Mouse (Mus musculus) kidney, postnatal 10 days (tissue): ENCODE measurements around the gene Pou4f1.
A peak's percentile ranks its signal among the peaks of the same experiment; 100 is the strongest.
"Not testable (repeated sequence)": the region's sequence is repeated elsewhere in the genome, so short reads cannot be mapped to it uniquely, and the experiment has no call there.

Experiments used
- DNase-seq: peaks from one replicate; pipeline ENCODE4 v3.0.0; 2021; ENCODE audit warnings: mixed read lengths

The Pou4f1 gene

GRCm38 (mm10) chr14:104467966-104468622 is at the start of gene Pou4f1:
Gene Pou4f1, minus strand, starts transcription at chr14:104467999.
- DNase-seq, result peak; percentile 77

GRCm38 (mm10) chr14:104511664-104512063 is 43.9 kb upstream of the Pou4f1 start:
- no peak for DNase-seq

- DNase-seq, result not testable (repeated sequence)
These were observed 35.0 kb upstream of the Pou4f1 start for GRCm38 (mm10) chr14:104502761-104503160.

- no peak for DNase-seq
These were observed 12.0 kb upstream of the Pou4f1 start for GRCm38 (mm10) chr14:104479751-104480150.

GRCm38 (mm10) chr14:104478593-104478992 is 10.8 kb upstream of the Pou4f1 start:
- no peak for DNase-seq

GRCm38 (mm10) chr14:104477616-104478015 is 9.8 kb upstream of the Pou4f1 start:
- DNase-seq, result no peak

- no peak for DNase-seq
These were observed 7.6 kb upstream of the Pou4f1 start for GRCm38 (mm10) chr14:104475438-104475837.

- DNase-seq, result no peak
These were observed 798 bp upstream of the Pou4f1 start for GRCm38 (mm10) chr14:104468623-104468970.

GRCm38 (mm10) chr14:104467133-104467965 is 450 bp downstream of the Pou4f1 start:
- DNase-seq, result peak; percentile 44

GRCm38 (mm10) chr14:104466557-104466956 is 1.2 kb downstream of the Pou4f1 start:
- DNase-seq, result no peak

- peak; percentile 59 for DNase-seq
These were observed 2.1 kb downstream of the Pou4f1 start for GRCm38 (mm10) chr14:104465483-104466235.

GRCm38 (mm10) chr14:104464841-104465240 is 3.0 kb downstream of the Pou4f1 start:
- DNase-seq, result no peak

- DNase-seq, result no peak
These were observed 4.1 kb downstream of the Pou4f1 start for GRCm38 (mm10) chr14:104463631-104464250.

- no peak for DNase-seq
These were observed 6.2 kb downstream of the Pou4f1 start for GRCm38 (mm10) chr14:104461286-104462240.

GRCm38 (mm10) chr14:104460325-104461285 is 7.2 kb downstream of the Pou4f1 start:
- peak; percentile 29 for DNase-seq

GRCm38 (mm10) chr14:104459513-104460111 is 8.2 kb downstream of the Pou4f1 start:
- DNase-seq, result no peak

GRCm38 (mm10) chr14:104458728-104459512 is 8.9 kb downstream of the Pou4f1 start:
- no peak for DNase-seq

- DNase-seq, result no peak
These were observed 9.7 kb downstream of the Pou4f1 start for GRCm38 (mm10) chr14:104457966-104458710.

GRCm38 (mm10) chr14:104456976-104457375 is 10.8 kb downstream of the Pou4f1 start:
- no peak for DNase-seq
